Mouse (Mus musculus) cerebellum, postnatal 25 days (tissue): ENCODE data around the gene Flywch1.

Experiments
- DNase-seq, 2 experiments: peaks; one replicate each; pipeline ENCODE4 v3.0.0; 2021; ENCODE audit warnings: mixed read lengths in 2 of 2

Flywch1 gene

GRCm38 (mm10) chr17:23703301-23703700, 68.1 kb downstream of the Flywch1 start:
- DNase-seq = no peak
